Mouse (Mus musculus): ENCODE data around the gene Nmnat3. TPM values are rescaled to one million over a fixed set of nuclear protein-coding genes. Genes with fewer than 3 reads are reported as not detected.

The Nmnat3 gene
- polyA plus RNA-seq, 1 experiment from 2014 or later, result 7.0 TPM

DNA sequence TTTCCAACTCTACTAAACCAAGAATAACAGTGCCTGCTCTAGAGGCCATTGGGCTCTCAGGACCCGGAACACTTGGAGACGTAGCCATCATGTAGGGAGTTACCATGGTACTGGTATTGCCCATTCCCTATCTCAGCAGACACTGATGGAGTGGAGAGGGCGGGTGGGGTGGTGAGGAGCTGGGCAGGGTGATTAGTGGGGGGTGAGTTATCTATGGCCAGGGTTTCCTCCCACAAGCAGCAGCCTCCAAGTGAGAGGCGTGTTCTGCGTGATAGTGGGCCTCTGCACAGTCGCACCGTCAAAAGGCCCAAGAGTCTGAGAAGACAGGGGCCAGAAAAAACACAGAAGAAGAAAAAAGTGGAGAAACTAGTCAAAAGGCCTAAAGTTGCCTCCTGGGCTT, 12.0 kb downstream of the Nmnat3 start:
- Histone ChIP-seq H3K4me2 (ENCODE audit: low read depth, low read length) (no peak overlapping the region), H3K4me1 (replicated peaks; ENCODE audit: control insufficient read depth, insufficient read depth, low read length) (peaks cover 9% of the 10 kb centered on the region; the same call in 1 of the 2 replicates), H3K36me3 (ENCODE audit: control insufficient read depth, insufficient read depth, low read length) (no peaks in the 10 kb centered on the region), H3K27ac (ENCODE audit: low read length) (no peak overlapping the region), H3K27me3 (ENCODE audit: control insufficient read depth, insufficient read depth, low read depth, low read length) (no peaks in the 10 kb centered on the region), H3K9ac (ENCODE audit: low read length) (no peak overlapping the region), H3K4me3 (ENCODE audit: low read length) (no peak overlapping the region), H3K9me3 (ENCODE audit: control insufficient read depth, low read length) (no peaks in the 10 kb centered on the region)
- 84% methylated on average over 7 of the region's 7 CpGs for WGBS
- ATAC-seq (ENCODE audit: low read depth), result no peak

DNA sequence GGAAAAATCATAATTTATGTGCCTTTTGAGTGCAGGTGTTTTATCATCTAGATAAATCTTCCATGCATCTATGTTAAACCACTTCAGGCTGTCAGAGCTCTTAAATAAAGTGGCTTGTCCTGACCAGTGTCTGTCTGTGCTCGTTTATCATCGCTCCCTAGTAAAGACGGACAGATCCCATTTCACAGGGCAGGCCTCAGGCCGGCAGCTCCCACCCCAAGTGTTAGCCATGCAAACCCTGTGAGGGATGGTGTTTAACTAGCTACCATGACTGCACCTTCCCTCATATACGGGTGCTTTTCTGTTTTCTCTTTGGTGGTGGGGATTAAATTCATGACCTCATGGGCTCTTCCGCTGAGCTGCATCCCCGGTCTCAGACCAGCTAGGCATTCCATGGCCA, 13.3 kb downstream of the Nmnat3 start:
- H3K9ac ChIP-seq (ENCODE audit: low read length), result no peak overlapping the region
- no peak for ATAC-seq (ENCODE audit: low read depth)
- H3K9me3 ChIP-seq (ENCODE audit: control insufficient read depth, low read length), result no peaks in the 10 kb centered on the region
- no peak overlapping the region for H3K27ac ChIP-seq (ENCODE audit: low read length)
- 67% methylated on average over 7 of the region's 7 CpGs for WGBS
- no peak overlapping the region for H3K4me2 ChIP-seq (ENCODE audit: low read depth, low read length)
- no peaks in the 10 kb centered on the region for H3K27me3 ChIP-seq (ENCODE audit: control insufficient read depth, insufficient read depth, low read depth, low read length)
- peaks cover 9% of the 10 kb centered on the region; the same call in 1 of the 2 replicates for H3K4me1 ChIP-seq (replicated peaks; ENCODE audit: control insufficient read depth, insufficient read depth, low read length)
- no peaks in the 10 kb centered on the region for H3K36me3 ChIP-seq (ENCODE audit: control insufficient read depth, insufficient read depth, low read length)
- no peak overlapping the region for H3K4me3 ChIP-seq (ENCODE audit: low read length)

DNA sequence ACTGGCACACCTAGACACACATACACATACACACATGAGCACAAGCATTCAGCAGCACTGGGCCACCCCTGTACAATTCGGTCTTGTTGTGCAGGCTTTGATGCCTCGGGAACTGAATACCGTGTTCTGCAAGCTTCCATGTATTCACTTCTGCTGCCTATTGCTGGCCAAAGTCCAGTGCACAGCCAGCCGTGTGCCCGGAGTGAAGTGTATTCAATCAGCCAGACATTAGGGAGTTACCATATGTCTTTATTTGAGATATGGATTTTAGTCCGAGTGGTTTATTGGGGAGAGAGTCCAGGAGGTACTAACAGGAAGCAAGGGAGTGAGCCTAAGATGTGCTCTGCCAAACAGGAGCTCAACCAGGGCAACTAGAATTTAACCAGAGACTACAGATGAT, 19.8 kb downstream of the Nmnat3 start:
- H3K27ac ChIP-seq (ENCODE audit: low read length), result no peak overlapping the region
- 80% methylated on average over 6 of the region's 6 CpGs for WGBS
- no peaks in the 10 kb centered on the region for H3K36me3 ChIP-seq (ENCODE audit: control insufficient read depth, insufficient read depth, low read length)
- H3K4me1 ChIP-seq (replicated peaks; ENCODE audit: control insufficient read depth, insufficient read depth, low read length), result no peaks in the 10 kb centered on the region
- H3K4me2 ChIP-seq (ENCODE audit: low read depth, low read length), result no peak overlapping the region
- no peaks in the 10 kb centered on the region for H3K9me3 ChIP-seq (ENCODE audit: control insufficient read depth, low read length)
- no peak overlapping the region for H3K9ac ChIP-seq (ENCODE audit: low read length)
- no peak overlapping the region for H3K4me3 ChIP-seq (ENCODE audit: low read length)
- ATAC-seq (ENCODE audit: low read depth), result no peak
- H3K27me3 ChIP-seq (ENCODE audit: control insufficient read depth, insufficient read depth, low read depth, low read length), result no peaks in the 10 kb centered on the region

DNA sequence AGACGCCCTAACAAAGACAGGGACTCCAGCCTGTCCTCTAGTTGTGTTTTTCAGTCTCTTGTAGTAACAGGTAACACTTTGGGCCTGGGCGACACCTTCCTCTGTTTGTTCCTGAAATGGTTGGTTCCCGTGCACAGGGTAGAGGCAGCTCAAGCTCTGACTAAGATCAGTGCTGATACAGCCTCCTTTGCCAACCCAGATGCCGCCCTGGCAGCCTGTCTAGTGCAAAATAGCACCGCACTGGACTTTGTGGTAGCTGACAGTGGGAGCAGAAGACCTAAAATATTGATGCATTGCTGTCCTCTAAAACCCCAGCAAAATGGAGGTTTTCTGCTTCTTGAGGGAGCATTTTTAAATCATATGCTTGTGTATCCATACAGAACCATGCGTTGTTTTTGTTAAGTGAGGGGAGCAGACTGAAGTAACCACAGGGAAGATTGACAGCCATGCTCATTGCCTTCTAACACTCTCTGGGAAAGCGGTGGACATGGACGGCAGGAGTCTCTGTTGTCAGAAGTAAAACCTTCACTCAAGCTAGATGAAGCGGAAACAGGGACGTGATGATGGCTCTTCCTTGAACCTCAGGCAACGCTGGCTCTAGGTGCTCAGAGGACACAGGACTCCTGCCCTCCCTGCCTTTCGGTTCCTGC, 24.2 kb downstream of the Nmnat3 start:
- H3K36me3 ChIP-seq (ENCODE audit: control insufficient read depth, insufficient read depth, low read length), result no peaks in the 10 kb centered on the region
- no peak overlapping the region for H3K9ac ChIP-seq (ENCODE audit: low read length)
- no peak overlapping the region for H3K4me3 ChIP-seq (ENCODE audit: low read length)
- no peaks in the 10 kb centered on the region for H3K4me1 ChIP-seq (replicated peaks; ENCODE audit: control insufficient read depth, insufficient read depth, low read length)
- H3K4me2 ChIP-seq (ENCODE audit: low read depth, low read length), result no peak overlapping the region
- no peaks in the 10 kb centered on the region for H3K9me3 ChIP-seq (ENCODE audit: control insufficient read depth, low read length)
- no peaks in the 10 kb centered on the region for H3K27me3 ChIP-seq (ENCODE audit: control insufficient read depth, insufficient read depth, low read depth, low read length)
- ATAC-seq (ENCODE audit: low read depth), result no peak
- no peak overlapping the region for H3K27ac ChIP-seq (ENCODE audit: low read length)
- WGBS, result 84% methylated on average over 12 of the region's 12 CpGs

DNA sequence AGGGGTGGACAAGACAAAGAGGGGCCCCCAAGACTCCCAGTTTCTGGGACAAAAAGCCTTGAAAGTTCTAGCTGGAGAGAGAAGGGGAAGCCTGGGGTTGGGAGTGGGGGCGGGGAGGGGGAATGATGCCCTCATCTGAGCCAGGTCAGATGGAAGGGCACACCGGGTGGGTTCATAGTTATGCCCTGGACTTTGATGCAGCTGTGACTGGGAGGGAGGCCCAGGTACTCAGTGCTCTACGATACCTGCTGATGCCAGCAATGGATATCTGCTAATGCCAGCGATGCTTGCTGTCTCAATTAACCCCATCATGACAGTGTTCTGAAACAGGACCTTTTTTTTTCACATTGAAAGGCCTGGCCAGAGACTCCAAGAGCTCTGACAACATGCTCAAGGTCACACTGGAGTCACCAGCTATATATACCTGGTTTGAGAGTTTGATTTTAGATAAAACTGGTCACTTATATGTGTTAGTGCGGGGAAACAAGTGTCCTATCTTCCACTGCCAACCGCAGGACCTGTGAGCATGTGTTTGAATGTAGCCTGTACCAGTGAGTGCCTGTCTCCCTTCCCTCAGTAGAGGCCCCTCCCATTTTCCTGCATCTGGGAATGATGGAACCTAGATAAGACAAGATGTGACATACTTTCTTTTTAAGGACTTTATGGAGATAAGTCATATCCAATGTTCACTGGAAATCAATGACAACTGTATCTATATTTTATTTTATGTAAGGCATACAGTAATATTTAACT, 25.6 kb downstream of the Nmnat3 start:
- H3K4me3 ChIP-seq (ENCODE audit: low read length), result no peak overlapping the region
- WGBS, result 64% methylated on average over 6 of the region's 6 CpGs
- no peaks in the 10 kb centered on the region for H3K27me3 ChIP-seq (ENCODE audit: control insufficient read depth, insufficient read depth, low read depth, low read length)
- no peak for ATAC-seq (ENCODE audit: low read depth)
- no peaks in the 10 kb centered on the region for H3K4me1 ChIP-seq (replicated peaks; ENCODE audit: control insufficient read depth, insufficient read depth, low read length)
- H3K9me3 ChIP-seq (ENCODE audit: control insufficient read depth, low read length), result no peaks in the 10 kb centered on the region
- H3K9ac ChIP-seq (ENCODE audit: low read length), result no peak overlapping the region
- H3K4me2 ChIP-seq (ENCODE audit: low read depth, low read length), result no peak overlapping the region
- no peaks in the 10 kb centered on the region for H3K36me3 ChIP-seq (ENCODE audit: control insufficient read depth, insufficient read depth, low read length)
- H3K27ac ChIP-seq (ENCODE audit: low read length), result no peak overlapping the region

DNA sequence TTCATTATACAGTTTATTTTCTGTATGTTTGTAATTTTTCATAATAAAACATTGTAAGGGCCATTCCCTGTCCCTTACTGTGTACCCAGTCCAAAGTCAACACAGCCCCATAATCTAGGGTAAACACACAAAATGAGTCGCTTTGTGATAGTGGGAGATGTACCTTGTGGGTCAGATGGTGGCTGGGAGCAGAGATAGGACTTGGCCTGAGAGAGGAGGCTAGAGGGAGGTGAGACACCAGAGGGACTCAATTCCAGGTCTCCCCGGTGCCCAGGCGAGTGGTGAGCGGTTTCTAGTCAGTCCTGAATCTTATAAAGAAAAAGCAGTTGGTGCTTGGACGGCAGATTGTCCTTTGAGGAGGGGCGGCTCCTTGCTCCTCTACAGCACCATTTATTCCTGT, 26.4 kb downstream of the Nmnat3 start:
- 67% methylated on average over 6 of the region's 6 CpGs for WGBS
- Histone ChIP-seq H3K9me3 (ENCODE audit: control insufficient read depth, low read length) (no peaks in the 10 kb centered on the region), H3K4me1 (replicated peaks; ENCODE audit: control insufficient read depth, insufficient read depth, low read length) (no peaks in the 10 kb centered on the region), H3K4me3 (ENCODE audit: low read length) (no peak overlapping the region), H3K9ac (ENCODE audit: low read length) (no peak overlapping the region), H3K27me3 (ENCODE audit: control insufficient read depth, insufficient read depth, low read depth, low read length) (no peaks in the 10 kb centered on the region), H3K27ac (ENCODE audit: low read length) (no peak overlapping the region), H3K36me3 (ENCODE audit: control insufficient read depth, insufficient read depth, low read length) (no peaks in the 10 kb centered on the region), H3K4me2 (ENCODE audit: low read depth, low read length) (no peak overlapping the region)
- ATAC-seq (ENCODE audit: low read depth), result no peak

DNA sequence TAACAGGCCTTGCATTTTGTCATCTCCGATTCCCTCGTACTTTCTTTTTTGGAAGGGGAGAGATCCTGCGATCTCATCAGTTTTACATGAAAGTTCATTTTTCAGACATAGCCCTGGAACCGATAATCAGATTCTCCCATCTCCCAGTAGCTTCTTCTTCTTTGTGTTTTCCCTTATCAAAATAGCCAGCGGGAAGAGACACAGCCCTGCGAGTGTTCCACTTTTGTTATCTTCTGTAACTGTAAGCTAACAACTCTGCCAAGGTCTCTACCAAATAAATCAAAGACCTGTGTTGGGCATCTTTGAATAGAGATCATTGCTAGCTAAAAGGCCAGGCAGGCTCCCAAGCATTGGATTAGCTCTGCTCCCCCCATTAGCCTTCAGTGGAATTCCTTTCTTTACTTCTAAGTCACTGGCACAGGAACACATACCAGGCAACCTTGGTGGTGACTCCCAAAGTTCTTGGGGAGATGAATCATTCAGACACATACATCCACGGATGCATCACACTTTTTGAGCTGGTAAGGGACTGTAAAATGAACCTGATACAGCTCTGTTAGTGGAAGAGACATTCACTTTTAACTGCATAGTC, 26.9 kb downstream of the Nmnat3 start:
- H3K9ac ChIP-seq (ENCODE audit: low read length), result no peak overlapping the region
- 76% methylated on average over 7 of the region's 7 CpGs for WGBS
- H3K27ac ChIP-seq (ENCODE audit: low read length), result no peak overlapping the region
- no peak overlapping the region for H3K4me3 ChIP-seq (ENCODE audit: low read length)
- no peaks in the 10 kb centered on the region for H3K36me3 ChIP-seq (ENCODE audit: control insufficient read depth, insufficient read depth, low read length)
- H3K4me1 ChIP-seq (replicated peaks; ENCODE audit: control insufficient read depth, insufficient read depth, low read length), result no peaks in the 10 kb centered on the region
- no peaks in the 10 kb centered on the region for H3K9me3 ChIP-seq (ENCODE audit: control insufficient read depth, low read length)
- no peaks in the 10 kb centered on the region for H3K27me3 ChIP-seq (ENCODE audit: control insufficient read depth, insufficient read depth, low read depth, low read length)
- no peak for ATAC-seq (ENCODE audit: low read depth)
- H3K4me2 ChIP-seq (ENCODE audit: low read depth, low read length), result no peak overlapping the region

DNA sequence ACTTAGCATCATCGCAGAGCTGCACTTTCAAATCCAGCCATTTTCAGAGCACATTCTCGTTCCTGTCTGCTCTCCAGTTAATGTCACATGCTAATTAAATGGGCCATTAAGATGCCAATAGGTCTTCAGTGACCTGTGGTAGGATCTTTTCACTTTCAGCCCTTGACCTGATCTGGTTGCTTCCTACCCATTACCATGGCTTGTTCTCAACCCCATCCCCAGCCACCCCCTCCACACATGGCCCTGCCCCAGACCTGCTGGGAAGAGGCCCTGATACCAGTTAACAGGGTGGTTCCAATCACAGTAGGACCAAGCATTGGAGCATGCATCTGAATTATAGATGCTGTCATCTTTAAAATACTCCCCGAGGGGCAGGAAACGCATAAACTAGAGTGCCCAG, 30.7 kb downstream of the Nmnat3 start:
- H3K4me3 ChIP-seq (ENCODE audit: low read length), result no peak overlapping the region
- no peaks in the 10 kb centered on the region for H3K36me3 ChIP-seq (ENCODE audit: control insufficient read depth, insufficient read depth, low read length)
- no peak overlapping the region for H3K27ac ChIP-seq (ENCODE audit: low read length)
- peaks cover 6% of the 10 kb centered on the region; the same call in 1 of the 2 replicates for H3K9me3 ChIP-seq (ENCODE audit: control insufficient read depth, low read length)
- no peak for ATAC-seq (ENCODE audit: low read depth)
- H3K4me1 ChIP-seq (replicated peaks; ENCODE audit: control insufficient read depth, insufficient read depth, low read length), result no peaks in the 10 kb centered on the region
- 74% methylated on average over 4 of the region's 4 CpGs for WGBS
- H3K27me3 ChIP-seq (ENCODE audit: control insufficient read depth, insufficient read depth, low read depth, low read length), result no peaks in the 10 kb centered on the region
- no peak overlapping the region for H3K9ac ChIP-seq (ENCODE audit: low read length)
- no peak overlapping the region for H3K4me2 ChIP-seq (ENCODE audit: low read depth, low read length)

DNA sequence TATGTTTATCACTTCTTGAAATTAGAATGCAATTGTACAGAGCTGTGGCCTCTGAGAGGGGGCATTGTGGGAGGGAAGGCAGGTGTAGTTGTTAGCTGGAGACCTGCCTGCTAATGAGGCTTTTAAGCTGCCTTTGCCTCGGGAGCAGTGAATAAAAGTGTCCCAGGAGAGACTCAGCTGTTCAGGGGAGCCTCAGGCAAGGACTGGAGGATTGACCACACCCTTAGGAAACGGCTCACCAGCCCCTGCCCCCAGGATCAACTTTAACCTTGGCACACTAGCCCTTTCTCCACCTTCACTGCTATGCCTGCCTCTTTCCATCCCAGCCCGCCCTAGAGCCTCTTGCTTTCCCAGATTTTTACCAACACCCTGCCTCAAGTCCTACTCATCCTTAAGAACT, 31.6 kb downstream of the Nmnat3 start:
- no peaks in the 10 kb centered on the region for H3K36me3 ChIP-seq (ENCODE audit: control insufficient read depth, insufficient read depth, low read length)
- H3K27me3 ChIP-seq (ENCODE audit: control insufficient read depth, insufficient read depth, low read depth, low read length), result no peaks in the 10 kb centered on the region
- no peak overlapping the region for H3K4me3 ChIP-seq (ENCODE audit: low read length)
- no peak overlapping the region for H3K27ac ChIP-seq (ENCODE audit: low read length)
- no peaks in the 10 kb centered on the region for H3K4me1 ChIP-seq (replicated peaks; ENCODE audit: control insufficient read depth, insufficient read depth, low read length)
- H3K9ac ChIP-seq (ENCODE audit: low read length), result no peak overlapping the region
- peaks cover 6% of the 10 kb centered on the region; the same call in 1 of the 2 replicates for H3K9me3 ChIP-seq (ENCODE audit: control insufficient read depth, low read length)
- ATAC-seq (ENCODE audit: low read depth), result no peak
- WGBS, result 40% methylated on average over 3 of the region's 3 CpGs
- no peak overlapping the region for H3K4me2 ChIP-seq (ENCODE audit: low read depth, low read length)
